Mouse (Mus musculus) thymus, postnatal 10 days (tissue): ENCODE results near the gene Arhgef1.
A peak's percentile ranks its signal among the peaks of the same experiment; 100 is the strongest.

Experiments used
- DNase-seq, 2 experiments: peaks; one replicate each; pipeline ENCODE4 v3.0.0; 2021; ENCODE audit warnings: low spot score in 2 of 2

Gene Arhgef1

DNA sequence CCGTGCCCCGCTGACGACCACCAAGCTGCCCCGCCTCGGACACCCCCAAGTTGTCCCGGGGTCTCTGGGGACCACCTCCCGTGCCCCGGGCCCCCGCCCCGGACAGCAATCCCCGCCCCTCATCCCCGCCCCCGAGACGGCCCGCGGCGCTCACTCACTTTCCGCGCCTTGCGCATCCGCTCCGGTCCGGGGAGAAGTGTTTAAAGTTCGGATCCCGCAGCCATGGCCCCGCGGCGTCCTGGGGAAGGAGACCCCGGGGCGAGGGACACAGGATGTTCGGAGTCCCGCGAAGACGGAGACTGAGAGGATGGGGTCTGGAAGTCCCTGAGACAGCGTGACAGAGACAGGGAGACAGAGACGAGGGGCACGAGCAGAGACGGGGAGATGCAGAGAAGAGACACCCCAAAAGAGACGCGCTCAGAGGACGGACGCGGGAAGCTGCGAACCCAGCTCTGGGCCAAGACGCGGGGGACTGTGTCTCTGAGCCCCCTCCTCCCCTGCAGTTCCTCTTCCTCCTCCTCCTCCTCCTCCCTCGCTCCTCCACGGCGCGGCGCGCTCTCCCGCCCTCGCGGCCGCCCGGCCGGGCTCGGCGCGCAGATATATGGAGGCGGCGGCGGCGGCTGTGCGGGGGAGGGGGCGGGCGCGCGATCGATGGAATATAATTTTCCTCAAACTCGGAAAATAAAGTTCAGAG, 41.7 kb downstream of the Arhgef1 start, which contains the start of gene Gm4881:
Gm4881 (minus strand) TSS at position 238 of the 694 bp plus-strand sequence.
- DNase-seq = no peak

GRCm38 (mm10) chr7:24947316-24948048, 44.8 kb downstream of the Arhgef1 start:
- no peak for DNase-seq

DNA sequence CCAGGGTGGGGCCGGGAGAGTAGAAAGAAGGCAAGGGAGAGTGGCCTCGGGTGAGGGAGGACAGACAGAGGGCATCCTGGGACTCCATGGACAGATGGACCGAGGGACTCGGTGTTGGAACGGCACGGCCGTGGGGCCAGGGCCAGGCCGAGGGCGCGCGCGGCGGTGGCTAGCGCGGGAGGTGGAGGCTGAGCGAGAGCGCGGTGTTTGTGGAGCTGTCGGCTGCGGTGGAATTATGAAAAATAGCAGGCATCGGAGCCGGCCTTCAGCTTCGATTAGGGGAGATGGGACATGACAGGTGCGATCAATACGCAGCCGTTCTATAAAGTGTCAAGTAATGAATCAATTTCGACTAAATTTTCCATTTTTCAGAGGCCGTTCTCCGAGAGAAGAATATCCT, 46.1 kb downstream of the Arhgef1 start:
- DNase-seq = no peak

- DNase-seq = peak; percentile 63 to 82
Measured at GRCm38 (mm10) chr7:24949958-24950623, 47.4 kb downstream of the Arhgef1 start.

GRCm38 (mm10) chr7:24953966-24954365, 51.3 kb downstream of the Arhgef1 start:
- DNase-seq = no peak

DNA sequence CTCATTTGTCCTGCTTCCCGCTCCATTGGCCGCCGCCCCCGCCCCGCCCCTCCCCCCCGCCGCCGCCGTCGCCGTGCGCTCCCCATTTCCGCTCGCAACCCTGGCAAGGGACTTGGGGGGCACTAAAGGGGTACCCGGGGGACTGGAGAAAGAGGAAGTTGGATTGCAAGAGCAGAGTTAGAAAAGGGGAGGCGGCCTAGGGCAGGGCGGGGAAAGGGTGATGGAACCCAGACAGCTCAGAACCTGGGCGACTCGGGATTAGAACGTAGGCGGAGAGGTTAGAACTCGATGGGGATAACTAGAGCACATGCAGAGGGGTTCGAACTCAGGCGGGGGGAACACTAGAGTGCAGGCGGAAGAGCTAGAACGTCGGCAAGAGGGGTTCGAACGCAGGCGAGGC, 51.7 kb downstream of the Arhgef1 start:
- DNase-seq = peak; percentile 69

- DNase-seq = no peak
Measured at GRCm38 (mm10) chr7:24955226-24955625, 52.5 kb downstream of the Arhgef1 start.

GRCm38 (mm10) chr7:24964288-24964687, 61.6 kb downstream of the Arhgef1 start:
- DNase-seq = no peak

DNA sequence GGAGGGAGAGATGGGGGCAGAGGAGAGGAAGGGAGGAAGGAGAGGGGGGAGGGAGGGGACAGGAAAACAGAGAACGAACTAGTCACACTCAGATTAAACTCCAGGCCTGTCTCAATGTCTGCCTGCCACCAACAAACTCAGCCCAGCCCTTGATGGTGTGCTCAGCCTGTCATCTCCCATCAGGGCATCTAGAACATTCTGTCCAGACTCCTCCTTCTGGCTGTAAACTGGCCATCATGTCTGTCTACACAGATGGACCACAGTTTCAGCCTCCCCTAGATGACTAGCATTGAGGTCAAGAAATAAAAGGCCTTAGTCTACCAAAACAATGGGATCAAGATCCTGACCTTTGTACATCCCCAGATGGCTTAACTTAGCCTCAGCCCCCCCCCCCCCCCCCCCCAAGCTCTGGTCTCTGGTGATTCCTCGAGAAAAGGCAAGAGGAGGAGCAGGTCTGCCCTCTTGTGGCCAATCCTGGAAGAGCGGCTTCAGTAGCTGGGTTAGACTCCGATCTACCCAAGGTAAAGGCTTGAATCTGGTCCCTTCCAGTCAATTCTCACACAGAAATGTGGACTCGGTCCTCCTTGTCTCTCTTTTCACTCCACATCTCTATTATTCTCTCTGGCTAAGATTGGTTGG, 62.3 kb downstream of the Arhgef1 start:
- peak; percentile 53 to 84 for DNase-seq

GRCm38 (mm10) chr7:24967966-24968365, 65.3 kb downstream of the Arhgef1 start:
- no peak for DNase-seq

- no peak for DNase-seq
Measured at GRCm38 (mm10) chr7:24968463-24968862, 65.8 kb downstream of the Arhgef1 start.

GRCm38 (mm10) chr7:24969805-24970204, 67.1 kb downstream of the Arhgef1 start:
- no peak for DNase-seq

DNA sequence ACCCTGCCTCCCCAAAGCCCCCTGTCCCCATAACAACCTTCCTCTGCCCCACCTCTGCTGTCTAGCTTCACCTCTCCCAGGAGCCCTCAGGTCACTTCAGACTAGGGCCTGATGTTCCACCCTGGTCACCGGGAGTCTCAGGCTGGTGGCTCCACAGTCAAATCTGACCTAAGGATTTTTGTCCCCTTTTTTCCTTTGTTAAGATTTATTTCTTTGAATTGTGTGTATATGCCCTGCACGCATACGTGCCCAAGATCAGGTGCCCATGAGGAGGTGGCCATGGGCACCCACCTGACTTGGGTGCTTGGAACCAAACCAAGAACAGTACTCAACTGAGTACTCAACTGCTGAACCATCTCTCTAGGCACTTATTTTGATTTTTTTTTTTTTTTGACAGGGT, 67.6 kb downstream of the Arhgef1 start:
- no peak for DNase-seq

- peak; percentile 36 to 41 for DNase-seq
Measured at GRCm38 (mm10) chr7:24971261-24971971, 68.7 kb downstream of the Arhgef1 start.

DNA sequence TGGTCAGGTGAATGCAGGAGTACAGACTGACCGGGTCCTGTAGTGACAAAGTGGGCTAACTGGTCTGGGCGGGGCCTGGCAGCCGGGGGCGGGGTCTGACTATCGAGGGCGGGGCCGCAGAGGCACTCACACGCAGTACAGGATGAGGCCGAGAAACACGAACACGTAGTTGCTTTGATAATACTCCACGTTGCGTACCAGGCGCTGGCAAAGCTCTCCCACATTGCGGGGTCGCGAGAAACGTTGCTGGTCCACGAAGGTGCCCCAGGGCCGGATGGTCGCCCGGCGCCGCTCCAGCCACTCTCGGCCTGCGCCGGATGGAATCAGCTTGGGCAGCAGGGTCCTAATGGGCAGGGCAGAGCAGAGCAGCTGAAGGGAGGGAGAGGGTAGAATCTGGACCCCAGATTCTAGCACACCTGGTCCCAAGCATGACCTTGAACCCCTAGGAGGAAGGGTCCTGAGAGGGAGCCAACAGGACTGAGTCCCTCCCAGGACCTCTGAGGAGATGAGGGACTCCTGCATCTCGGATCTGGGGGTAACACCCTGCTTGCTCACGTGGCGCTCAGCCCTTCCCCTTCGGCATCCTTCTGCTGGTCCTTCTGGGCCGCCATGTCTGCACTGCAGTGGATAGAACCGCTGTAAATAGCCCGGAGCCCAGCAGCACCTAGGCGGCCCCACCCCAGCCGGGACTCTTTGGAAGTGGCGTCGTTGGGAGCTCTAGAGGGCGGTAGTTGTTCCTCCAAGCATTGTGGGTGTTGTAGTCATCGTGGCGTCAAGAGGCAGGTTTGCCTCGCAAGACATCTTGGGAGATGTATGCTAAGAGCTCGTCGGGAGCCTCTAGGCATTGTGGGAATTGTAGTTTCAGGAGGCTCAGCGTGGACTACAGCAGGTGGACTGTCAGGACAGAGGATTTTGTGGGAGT, 69.5 kb downstream of the Arhgef1 start, which contains the start of gene Rabac1:
Rabac1 (minus strand) TSS at position 783 of the 922 bp plus-strand sequence.
- peak; percentile 81 to 86 for DNase-seq

- no peak for DNase-seq
Measured at GRCm38 (mm10) chr7:24973208-24973607, 70.5 kb downstream of the Arhgef1 start.

- no peak for DNase-seq
Measured at GRCm38 (mm10) chr7:24973902-24974301, 71.2 kb downstream of the Arhgef1 start.

DNA sequence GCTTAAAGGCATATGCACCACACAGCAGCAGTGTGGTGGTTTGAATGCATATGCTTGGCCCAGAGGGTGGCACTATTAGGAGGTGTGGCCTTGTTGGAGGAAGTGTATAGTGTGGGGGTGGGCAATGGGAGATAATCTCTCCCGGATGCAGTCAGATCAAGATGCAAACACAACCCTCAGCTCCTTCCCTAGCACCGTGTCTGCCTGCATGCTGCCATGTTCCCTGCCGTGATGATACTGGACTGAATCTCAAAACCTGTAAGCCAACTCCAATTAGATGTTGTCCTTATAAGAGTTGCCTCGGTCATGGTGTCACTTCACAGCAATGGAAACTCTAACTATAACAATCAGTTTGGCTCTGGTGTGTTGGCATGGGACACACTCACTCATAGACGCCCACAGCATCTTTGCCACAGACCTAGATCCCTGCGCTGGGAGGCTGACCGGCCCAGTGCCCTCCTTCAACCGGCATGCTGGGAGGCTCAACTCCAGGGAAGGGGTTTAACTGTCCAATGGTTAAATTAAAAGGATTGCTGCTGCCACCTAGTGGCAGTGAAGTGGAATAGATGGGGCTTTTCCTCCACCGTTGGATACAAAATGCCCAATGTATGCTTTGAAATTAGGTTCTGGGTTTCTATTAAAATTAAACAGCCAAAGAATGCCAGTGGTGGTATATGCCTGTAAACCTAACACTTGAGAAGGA, 72.3 kb downstream of the Arhgef1 start:
- peak in 1 of 2 experiments; percentile 37 for DNase-seq
